ENCODE assay signal across 8 mouse cellular contexts in the genomic region with DNA sequence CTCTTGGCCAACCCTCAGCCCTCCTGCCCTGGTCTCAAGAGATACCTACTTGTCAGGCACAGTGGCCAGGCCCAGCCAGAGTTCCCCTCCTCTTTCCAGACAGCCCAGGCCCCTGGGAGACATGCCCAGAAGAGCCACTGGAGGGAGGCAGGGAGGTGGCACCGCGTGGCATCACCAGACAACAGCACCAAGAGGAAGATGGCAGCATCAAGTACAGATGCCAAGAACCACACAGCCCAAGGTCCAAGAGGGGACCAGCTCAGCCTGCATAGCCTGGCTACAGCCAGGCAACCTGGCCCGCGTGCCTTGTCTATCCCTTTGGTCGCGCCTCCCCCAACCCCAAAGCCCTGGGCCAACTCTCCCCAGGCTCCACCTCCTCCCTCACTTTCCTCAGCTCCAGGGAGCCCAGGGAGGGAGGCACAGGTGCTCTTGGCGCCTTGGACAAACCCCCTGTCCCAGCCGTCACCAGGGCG. TPM values are rescaled to one million over a fixed set of nuclear protein-coding genes. Genes with fewer than 3 reads are reported as not detected.
DNase-seq lines count a peak whose midpoint lies in the region; ATAC-seq and TF ChIP-seq lines count a peak whose summit lies in the region.

No protein-coding gene starts in this region.

- H3K4me3 ChIP-seq in lung, adult 2 months (replicated peaks; ENCODE audit: extremely low read depth, low read depth, low read length), result no peak overlapping the region
- peak overlapping the region; percentile 77 for H3K4me3 ChIP-seq in hindbrain, embryonic 12.5 days
- peak overlapping the region; percentile 78 for H3K4me3 ChIP-seq in limb, embryonic 13.5 days
- peak overlapping the region; percentile 3; the same call in 1 of the 2 replicates for H3K4me3 ChIP-seq in olfactory bulb, adult 2 months (ENCODE audit: insufficient read depth, low read depth, low read length)

- H3K27me3 ChIP-seq in hindbrain, embryonic 12.5 days, result peaks cover 28% of the 10 kb centered on the region
- H3K27me3 ChIP-seq in limb, embryonic 13.5 days, result peaks cover 45% of the 10 kb centered on the region

- peak; percentile 19 for DNase-seq in adrenal gland, postnatal 10 days
- DNase-seq in adrenal gland, adult 8-10 months, result no peak
- peak; percentile 49 for DNase-seq in lung, postnatal 10 days
- no peak for DNase-seq in lung, adult 2 months

- 32% methylated on average over 9 of the region's 9 CpGs for WGBS in lung, adult 2 months
- 4% methylated on average over 9 of the region's 9 CpGs for WGBS in hindbrain, embryonic 12.5 days
- WGBS in limb, embryonic 13.5 days, result 7% methylated on average over 9 of the region's 9 CpGs
- WGBS in olfactory bulb, adult 2 months, result 47% methylated on average over 9 of the region's 9 CpGs

- no peaks in the 10 kb centered on the region for H3K36me3 ChIP-seq in hindbrain, embryonic 12.5 days
- no peaks in the 10 kb centered on the region for H3K36me3 ChIP-seq in limb, embryonic 13.5 days

- no peaks in the 10 kb centered on the region for H3K9me3 ChIP-seq in hindbrain, embryonic 12.5 days (replicated peaks)
- H3K9me3 ChIP-seq in limb, embryonic 13.5 days, result no peaks in the 10 kb centered on the region

- 0 out of 2 replicates have a peak, but pooled peaks have one; percentile 8 for ATAC-seq in hindbrain, embryonic 12.5 days (ENCODE audit: low FRiP score)
- ATAC-seq in limb, embryonic 13.5 days (ENCODE audit: low FRiP score, low read depth), result no peak
- ATAC-seq in megakaryocyte, adult 5-6 weeks (ENCODE audit: poor library complexity, severe bottlenecking), result no peak

- no peak for TF ChIP-seq CTCF in lung, adult 2 months (IDR thresholded peaks at IDR 0.05; ENCODE audit: insufficient read depth, low read length)
- no peak for TF ChIP-seq CTCF in olfactory bulb, adult 2 months (IDR thresholded peaks at IDR 0.05; ENCODE audit: insufficient read depth, low read depth, low read length)

- peaks cover 4% of the 10 kb centered on the region; the same call in 1 of the 2 replicates for H3K4me1 ChIP-seq in lung, adult 2 months (ENCODE audit: control insufficient read depth, insufficient read depth, low read length)
- H3K4me1 ChIP-seq in hindbrain, embryonic 12.5 days, result peaks cover 14% of the 10 kb centered on the region
- H3K4me1 ChIP-seq in limb, embryonic 13.5 days, result peaks cover 18% of the 10 kb centered on the region
- peaks cover 10% of the 10 kb centered on the region for H3K4me1 ChIP-seq in olfactory bulb, adult 2 months (ENCODE audit: control insufficient read depth, insufficient read depth, low read length)

- no peak for TF ChIP-seq POLR2A in lung, adult 2 months (IDR thresholded peaks at IDR 0.05; ENCODE audit: borderline replicate concordance, extremely low read depth, low read depth, low read length)
- TF ChIP-seq POLR2A in olfactory bulb, adult 2 months (IDR thresholded peaks at IDR 0.05; ENCODE audit: insufficient read depth, low read depth, low read length), result no peak

- peak overlapping the region; percentile 90 for H3K9ac ChIP-seq in hindbrain, embryonic 12.5 days
- peak overlapping the region; percentile 83 for H3K9ac ChIP-seq in limb, embryonic 13.5 days

- peak overlapping the region; percentile 91 for H3K4me2 ChIP-seq in hindbrain, embryonic 12.5 days (replicated peaks)
- peak overlapping the region; percentile 96 for H3K4me2 ChIP-seq in limb, embryonic 13.5 days (replicated peaks)

- no peak overlapping the region for H3K27ac ChIP-seq in hindbrain, embryonic 12.5 days
- no peak overlapping the region for H3K27ac ChIP-seq in limb, embryonic 13.5 days
- no peak overlapping the region for H3K27ac ChIP-seq in olfactory bulb, adult 2 months (ENCODE audit: insufficient read depth, low read depth, low read length)

RNA-seq across cellular contexts. Expression of a gene that starts 1.2 kb away (rescaled TPM):
- total RNA-seq in adrenal gland, postnatal 10 days (2021), result 1 to 10 TPM; 1.2 to 1.5 TPM
- 1 to 10 TPM; 2.1 to 3.1 (median 2.4) TPM for total RNA-seq in adrenal gland, adult 8-10 months (2022)
- 0.31 and 0.93 TPM in 2 replicates for polyA plus RNA-seq in lung, adult 2 months (2012; rRNA removed)
- polyA plus RNA-seq in hindbrain, embryonic 12.5 days (2016; fragmentation: Nextera tagmentation; extraction: Ambion mirVana), result 5.6 and 5.7 TPM in 2 replicates
- 2.6 and 2.7 TPM in 2 replicates for polyA plus RNA-seq in limb, embryonic 13.5 days (2015; fragmentation: Nextera tagmentation; extraction: Ambion mirVana)
- polyA plus RNA-seq in olfactory bulb, adult 2 months (2012; ENCODE audit: insufficient read depth, insufficient read length, low replicate concordance, missing spikeins), result not detected in 2 replicates
- 0.25 TPM in 1 of 2 replicates, not detected in the other for total RNA-seq in megakaryocyte, adult 5-6 weeks (2015)
- not detected in 2 replicates for total RNA-seq in megakaryocyte, adult 5-6 weeks (2017)

Comparison
In these comparisons a context has a peak if more than half of its experiments do, and no peak if none do; other contexts are left out.
1. DNase-seq: peak in adrenal gland, postnatal 10 days (single experiment) and lung, postnatal 10 days (single experiment); none in adrenal gland, adult 8-10 months (single experiment) and lung, adult 2 months (single experiment).